Mouse (Mus musculus): Measurements from ENCODE around the gene Zfand2b.

The Zfand2b gene

GRCm38 (mm10) chr1:75168472-75169464 lies at the start of gene Zfand2b:
Gene Zfand2b (plus strand): TSS chr1:75168646.
- peak; percentile 92 for DNase-seq (ENCODE audit: low read depth, low spot score)

GRCm38 (mm10) chr1:75122211-75122610 lies 46.2 kb upstream of the Zfand2b start:
- DNase-seq (ENCODE audit: low read depth, low spot score) = no peak

GRCm38 (mm10) chr1:75124346-75125321 lies 43.8 kb upstream of the Zfand2b start, which contains the start of gene Nhej1:
Gene Nhej1 (minus strand): TSS chr1:75125200.
- peak; percentile 97 for DNase-seq (ENCODE audit: low read depth, low spot score)

GRCm38 (mm10) chr1:75125418-75125817 lies 43.0 kb upstream of the Zfand2b start:
- DNase-seq (ENCODE audit: low read depth, low spot score) = no peak

GRCm38 (mm10) chr1:75128641-75129040 lies 39.8 kb upstream of the Zfand2b start:
- DNase-seq (ENCODE audit: low read depth, low spot score) = no peak

GRCm38 (mm10) chr1:75133421-75134207 lies 34.8 kb upstream of the Zfand2b start, which contains the start of gene Slc23a3:
Gene Slc23a3 (minus strand): TSS chr1:75133890.
- DNase-seq (ENCODE audit: low read depth, low spot score) = no peak

- DNase-seq (ENCODE audit: low read depth, low spot score) = no peak
Observed at GRCm38 (mm10) chr1:75136293-75136692, 32.2 kb upstream of the Zfand2b start.

GRCm38 (mm10) chr1:75136730-75137129 lies 31.7 kb upstream of the Zfand2b start:
- DNase-seq (ENCODE audit: low read depth, low spot score) = no peak

- no peak for DNase-seq (ENCODE audit: low read depth, low spot score)
Observed at GRCm38 (mm10) chr1:75138448-75138847, 30.0 kb upstream of the Zfand2b start.

- no peak for DNase-seq (ENCODE audit: low read depth, low spot score)
Observed at GRCm38 (mm10) chr1:75140601-75141190, 27.8 kb upstream of the Zfand2b start.

GRCm38 (mm10) chr1:75141486-75142190 lies 26.8 kb upstream of the Zfand2b start:
- DNase-seq (ENCODE audit: low read depth, low spot score) = peak; percentile 44

GRCm38 (mm10) chr1:75142301-75143261 lies 25.9 kb upstream of the Zfand2b start, which contains the start of the genes Cnppd1 and Retreg2:
Gene Cnppd1 (minus strand): TSS chr1:75142711.
Gene Retreg2 (plus strand): TSS chr1:75142778.
- peak; percentile 96 for DNase-seq (ENCODE audit: low read depth, low spot score)

- no peak for DNase-seq (ENCODE audit: low read depth, low spot score)
Observed at GRCm38 (mm10) chr1:75145589-75145988, 22.9 kb upstream of the Zfand2b start.

- DNase-seq (ENCODE audit: low read depth, low spot score) = no peak
Observed at GRCm38 (mm10) chr1:75147411-75148135, 20.9 kb upstream of the Zfand2b start.

- no peak for DNase-seq (ENCODE audit: low read depth, low spot score)
Observed at GRCm38 (mm10) chr1:75148727-75149126, 19.7 kb upstream of the Zfand2b start.

GRCm38 (mm10) chr1:75155837-75156236 lies 12.6 kb upstream of the Zfand2b start:
- no peak for DNase-seq (ENCODE audit: low read depth, low spot score)

- no peak for DNase-seq (ENCODE audit: low read depth, low spot score)
Observed at GRCm38 (mm10) chr1:75158990-75159389, 9.5 kb upstream of the Zfand2b start.

All from skeletal muscle tissue, adult 2 months (tissue).